Mouse (Mus musculus) cerebellum, postnatal 14 days (tissue): ENCODE measurements around the gene Tsen15.

Experiments
- DNase-seq, 2 experiments: peaks; one replicate each; pipeline ENCODE4 v3.0.0; 2021; ENCODE audit warnings: mixed read lengths in 2 of 2

Tsen15 gene

GRCm38 (mm10) chr1:152384589-152384988 lies 1.9 kb downstream of the Tsen15 start:
- DNase-seq: no peak

GRCm38 (mm10) chr1:152378311-152378710 lies 8.2 kb downstream of the Tsen15 start:
- no peak for DNase-seq

GRCm38 (mm10) chr1:152369139-152369538 lies 17.3 kb downstream of the Tsen15 start:
- DNase-seq: peak; percentile 82 to 83

- DNase-seq: peak in 1 of 2 experiments; percentile 31
These were observed 18.0 kb downstream of the Tsen15 start for GRCm38 (mm10) chr1:152368311-152369088.

GRCm38 (mm10) chr1:152356721-152357120 lies 29.8 kb downstream of the Tsen15 start:
- DNase-seq: no peak

GRCm38 (mm10) chr1:152347946-152348345 lies 38.5 kb downstream of the Tsen15 start:
- peak; percentile 80 to 83 for DNase-seq

- DNase-seq: no peak
These were observed 62.5 kb downstream of the Tsen15 start for GRCm38 (mm10) chr1:152324024-152324423.
